Mouse (Mus musculus) heart, adult 11 months (tissue): ENCODE results near the gene BC049352.
A peak's percentile ranks its signal among the peaks of the same experiment; 100 is the strongest.

Experiments
- DNase-seq: peaks from one replicate; pipeline ENCODE4 v3.0.0; 2022

Gene BC049352

GRCm38 (mm10) chr9:45181770-45182169 is at the start of gene BC049352:
Gene BC049352, plus strand, starts transcription at chr9:45182007.
- DNase-seq = peak; percentile 94

GRCm38 (mm10) chr9:45133484-45134310 is 48.1 kb upstream of the BC049352 start:
- no peak for DNase-seq

DNA sequence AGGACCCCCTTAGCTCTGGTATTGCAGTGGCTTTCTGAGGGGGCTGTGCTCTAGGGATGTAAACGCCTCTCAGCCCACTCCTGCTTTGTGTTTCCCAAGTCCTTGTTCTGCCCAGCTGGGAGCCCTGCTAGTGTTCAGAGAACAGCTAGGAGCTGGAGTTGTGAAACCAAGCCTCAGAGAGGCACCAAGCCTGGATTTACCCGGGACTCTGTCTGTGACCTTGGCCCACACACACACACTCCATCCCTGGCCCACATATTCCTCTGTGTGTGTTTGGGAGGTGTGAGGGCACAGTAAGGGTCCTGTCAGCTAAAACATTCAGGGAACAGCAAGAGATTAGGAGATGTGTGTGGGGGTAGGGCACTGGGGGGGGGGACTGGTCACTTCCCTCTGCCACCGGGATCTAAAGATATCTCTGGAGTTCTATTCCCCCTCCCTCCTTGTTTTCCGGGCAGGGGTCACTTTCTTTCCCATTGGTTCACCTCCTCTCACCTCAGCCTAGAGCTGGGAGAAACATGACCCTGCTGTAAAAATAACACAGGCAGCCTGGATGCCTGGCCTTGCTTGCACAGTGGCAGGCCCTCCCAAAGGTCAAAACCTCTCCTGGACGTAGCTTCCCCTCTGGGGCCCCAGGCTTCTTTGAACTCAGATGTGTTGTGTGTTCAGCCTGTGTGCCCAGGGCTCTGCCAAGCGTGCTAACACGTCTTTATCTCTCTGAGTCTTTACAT is 45.2 kb upstream of the BC049352 start:
- DNase-seq = peak; percentile 94

- peak; percentile 93 for DNase-seq
Measured at GRCm38 (mm10) chr9:45138191-45139032, 43.4 kb upstream of the BC049352 start, which contains the start of gene Scn4b. Gene Scn4b, plus strand, starts transcription at chr9:45138395.

GRCm38 (mm10) chr9:45139082-45139481 is 42.7 kb upstream of the BC049352 start:
- no peak for DNase-seq

DNA sequence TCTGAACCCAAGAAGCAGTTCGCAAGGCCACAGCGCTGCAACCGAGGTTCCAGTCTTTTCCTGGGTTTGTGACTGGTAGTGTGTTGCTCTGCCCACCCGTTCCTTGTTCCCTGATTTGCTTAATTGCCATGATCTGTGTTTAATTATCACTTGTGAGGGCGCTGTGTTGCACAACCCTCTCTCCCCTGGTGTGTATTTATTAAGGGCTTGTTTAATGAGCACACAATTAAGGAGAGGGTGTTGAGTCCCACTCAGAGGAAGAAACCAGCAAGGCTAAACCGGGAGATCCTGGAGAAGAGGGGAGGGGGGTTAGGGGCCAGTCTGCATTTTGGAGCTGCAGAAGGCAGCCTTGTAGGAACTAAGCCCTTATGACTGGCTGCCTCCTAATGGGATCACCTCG is 40.9 kb upstream of the BC049352 start:
- DNase-seq = peak; percentile 68

DNA sequence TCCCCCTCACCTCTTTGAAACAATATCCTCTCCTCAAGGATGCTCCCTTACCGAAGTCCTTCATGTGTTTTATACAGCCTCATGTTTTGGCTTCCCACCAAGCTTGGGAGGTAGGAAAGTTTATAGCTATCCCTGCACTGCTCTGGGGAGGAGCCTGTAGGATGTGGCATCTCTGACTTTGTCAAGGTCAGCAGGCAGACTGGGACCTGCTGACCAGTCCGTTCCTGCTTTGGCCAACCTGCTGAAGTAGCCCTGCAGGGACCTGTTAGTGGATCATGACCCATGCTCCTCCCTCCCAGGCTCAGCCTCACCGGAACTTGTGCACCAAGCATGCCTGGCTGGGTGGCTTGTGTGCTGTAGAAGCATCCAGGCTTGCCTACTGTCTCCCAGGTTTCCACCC is 39.1 kb upstream of the BC049352 start:
- peak; percentile 91 for DNase-seq

- DNase-seq = no peak
Measured at GRCm38 (mm10) chr9:45145533-45146266, 36.1 kb upstream of the BC049352 start.

DNA sequence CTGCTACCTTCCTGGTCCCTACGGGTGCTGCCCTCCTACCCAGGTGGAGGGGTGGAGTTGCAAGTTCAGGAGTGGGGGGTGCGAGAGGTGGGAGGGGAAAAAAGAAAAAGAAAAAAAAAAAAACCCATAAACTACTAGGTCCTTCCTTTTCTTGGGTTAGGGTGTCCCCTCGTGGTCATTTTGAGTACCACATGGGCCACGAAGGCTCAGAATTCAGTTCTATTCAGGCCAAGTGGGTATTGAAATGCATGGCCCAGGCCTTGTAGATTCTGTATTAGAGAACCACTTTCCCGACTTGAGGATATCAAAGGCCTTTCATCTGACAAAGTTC is 35.6 kb upstream of the BC049352 start:
- DNase-seq = peak; percentile 91

DNA sequence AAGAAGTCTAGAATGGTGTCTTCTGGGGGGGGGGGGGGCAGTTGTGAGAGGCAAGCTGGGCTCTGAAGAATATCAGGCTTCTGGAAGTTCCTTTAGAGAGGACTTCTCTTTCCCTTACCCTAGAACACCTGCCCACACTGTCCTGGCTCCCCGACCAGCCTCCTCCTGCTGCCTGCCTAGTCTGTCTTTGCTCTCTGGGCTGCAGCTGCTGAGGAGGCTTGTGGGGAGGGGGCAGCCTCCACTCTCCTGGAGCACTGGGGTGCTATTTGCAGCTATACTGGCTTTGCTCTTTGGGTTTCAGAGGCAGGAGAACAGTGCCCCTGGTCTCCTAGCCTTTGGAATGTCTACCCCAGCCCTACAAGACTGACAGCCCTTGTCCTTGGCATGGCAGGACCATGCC is 30.9 kb upstream of the BC049352 start:
- DNase-seq = no peak

- DNase-seq = no peak
Measured at GRCm38 (mm10) chr9:45153361-45153760, 28.4 kb upstream of the BC049352 start.

GRCm38 (mm10) chr9:45167903-45168302 is 13.9 kb upstream of the BC049352 start:
- peak; percentile 28 for DNase-seq

DNA sequence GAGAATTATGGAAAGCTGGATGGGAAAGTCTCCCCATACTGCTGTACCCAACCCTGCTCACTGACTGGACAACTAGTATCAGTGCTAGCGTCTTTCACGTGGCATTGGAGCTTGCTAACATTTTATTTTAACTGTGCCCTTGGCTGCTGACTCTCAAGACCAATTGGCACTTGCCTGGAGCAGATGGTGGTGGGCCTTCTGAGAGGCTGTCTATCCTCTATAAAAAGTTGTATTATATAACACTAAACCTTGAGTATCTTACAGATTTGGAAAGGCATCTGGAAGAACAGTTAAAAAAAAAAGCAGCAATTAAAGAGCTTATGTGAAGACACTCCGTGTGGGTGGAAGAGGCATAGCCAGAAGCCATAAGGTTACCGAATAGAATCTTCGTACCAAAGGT is 11.7 kb upstream of the BC049352 start:
- DNase-seq = peak; percentile 33

- peak; percentile 78 for DNase-seq
Measured at GRCm38 (mm10) chr9:45171073-45171610, 10.7 kb upstream of the BC049352 start.

GRCm38 (mm10) chr9:45173475-45173874 is 8.3 kb upstream of the BC049352 start:
- DNase-seq = no peak

DNA sequence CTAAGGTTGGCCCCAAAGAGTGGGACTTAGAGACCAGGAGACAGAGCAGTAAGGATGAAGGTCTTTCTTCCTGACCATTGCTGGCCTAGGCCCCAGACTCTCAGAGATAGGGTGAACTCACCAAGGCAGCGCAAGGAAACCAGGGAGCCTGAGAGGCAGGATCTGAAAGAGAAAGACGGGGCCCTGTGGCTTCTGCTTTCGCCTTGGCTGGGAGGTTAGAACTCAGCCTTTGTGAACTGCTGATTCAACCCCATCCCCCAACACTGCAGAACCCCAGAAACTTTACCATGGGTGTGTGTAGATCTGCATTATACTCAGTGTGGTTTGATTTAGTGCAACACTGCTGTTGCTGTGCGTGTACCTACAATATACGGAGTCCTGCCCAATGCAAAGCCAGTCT is 2.5 kb upstream of the BC049352 start:
- DNase-seq = peak; percentile 88

GRCm38 (mm10) chr9:45182521-45182920 is 714 bp downstream of the BC049352 start:
- DNase-seq = peak; percentile 68

DNA sequence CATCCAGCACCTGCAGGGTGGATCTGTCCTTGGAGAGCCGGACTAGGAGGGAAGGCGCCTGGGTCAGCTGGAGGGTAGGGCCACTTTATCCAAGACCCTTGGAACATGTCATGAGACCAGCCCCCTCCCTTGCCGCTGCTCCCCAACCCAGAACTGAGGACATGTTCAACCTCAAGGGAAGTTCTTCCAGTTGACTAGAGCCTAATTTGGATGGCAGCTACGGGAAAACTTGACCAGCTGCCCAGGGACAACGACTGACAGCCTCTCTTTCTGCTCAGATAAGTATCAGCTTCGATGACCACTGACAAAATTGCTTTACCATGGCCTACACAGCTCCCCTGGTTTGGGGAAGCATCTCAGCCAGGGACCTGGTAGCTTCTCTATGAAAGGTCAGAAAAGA is 1.5 kb downstream of the BC049352 start:
- DNase-seq = peak; percentile 63

DNA sequence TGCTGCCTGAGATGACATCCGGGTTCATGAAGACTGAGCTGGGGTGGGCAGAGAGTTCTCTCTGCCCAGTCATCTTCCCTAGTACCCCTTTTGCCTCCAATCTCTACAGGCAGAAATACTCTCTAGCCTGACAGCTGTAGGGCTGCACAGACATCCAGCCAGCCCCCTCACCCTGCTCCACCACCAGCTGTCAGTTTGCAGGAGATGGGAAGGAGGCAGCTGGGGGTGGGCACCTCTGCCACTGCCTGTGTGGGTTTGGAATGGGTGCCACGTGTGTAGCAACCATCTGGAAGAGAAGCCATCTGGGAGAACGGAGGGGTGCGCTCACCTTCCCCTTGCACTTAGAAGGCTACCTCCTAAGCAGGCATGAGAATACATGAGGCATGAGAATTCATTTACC is 3.4 kb downstream of the BC049352 start:
- peak; percentile 80 for DNase-seq

GRCm38 (mm10) chr9:45188570-45189563 is 7.1 kb downstream of the BC049352 start:
- no peak for DNase-seq

DNA sequence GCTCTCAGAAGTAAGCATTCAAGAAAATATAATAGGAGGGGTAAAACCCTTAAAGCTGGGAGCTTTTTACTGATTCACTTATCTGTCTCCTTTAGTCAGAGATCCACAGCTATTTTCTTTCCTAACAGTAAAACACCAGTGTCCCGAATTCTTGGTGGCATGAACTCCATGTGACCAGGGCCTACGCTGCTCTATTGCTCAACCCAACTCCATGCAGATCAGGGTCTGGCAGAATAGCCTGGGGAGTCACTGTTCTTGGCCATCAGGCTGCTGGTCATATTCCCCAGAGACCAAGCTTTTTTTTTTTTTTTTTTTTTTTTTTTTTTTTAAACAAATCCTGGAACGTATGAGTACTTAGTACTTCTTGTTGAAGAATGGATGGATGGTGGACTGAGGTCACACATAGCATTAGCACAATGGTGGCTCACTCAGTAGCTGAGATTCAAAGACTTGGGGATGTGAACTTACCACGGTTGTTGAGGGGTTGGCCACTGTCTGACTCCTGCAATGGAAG is 7.9 kb downstream of the BC049352 start:
- DNase-seq = no peak
